Mouse (Mus musculus) small intestine, adult 2 months (tissue): Measurements from ENCODE around the gene Capn2. TPM values are rescaled to one million over a fixed set of nuclear protein-coding genes. Genes with fewer than 3 reads are reported as not detected.

ENCODE experiments used
- H3K27ac ChIP-seq: fragments of 200-500 bp; 2 replicates; pipeline ENCODE4 v1.5.1; 2012; ENCODE audit warnings: low read depth, low read length, control low read depth, inconsistent platforms; ENCODE audit not compliant: insufficient read depth
- H3K27me3 ChIP-seq: fragments of 200-500 bp; 2 replicates; pipeline ENCODE4 v1.6.1; 2012; ENCODE audit warnings: mild to moderate bottlenecking, moderate library complexity, low read length, inconsistent platforms; ENCODE audit not compliant: control insufficient read depth, insufficient read depth
- H3K36me3 ChIP-seq: fragments of 200-500 bp; 2 replicates; pipeline ENCODE4 v1.6.1; 2012; ENCODE audit warnings: mild to moderate bottlenecking, low read length, control low read depth, inconsistent platforms; ENCODE audit not compliant: control insufficient read depth, insufficient read depth
- H3K4me1 ChIP-seq: fragments of 200-500 bp; 2 replicates; pipeline ENCODE4 v1.6.1; 2012; ENCODE audit warnings: low read length, inconsistent platforms, mixed read lengths; ENCODE audit not compliant: control insufficient read depth, insufficient read depth, insufficient read length
- H3K4me3 ChIP-seq: fragments of 200-500 bp; 2 replicates; pipeline ENCODE4 v1.5.1; 2012; ENCODE audit warnings: low read depth, mild to moderate bottlenecking, control low read depth, inconsistent platforms, low read length, moderate library complexity
- CTCF ChIP-seq: fragments of 200-500 bp; IDR thresholded peaks from 2 replicates; pipeline ENCODE4 v1.5.1; 2012; ENCODE audit warnings: low read depth, mild to moderate bottlenecking, control low read depth, inconsistent platforms, low read length, moderate library complexity, mixed read lengths; ENCODE audit not compliant: insufficient replicate concordance, insufficient read length; ENCODE audit errors: extremely low read depth
- POLR2A ChIP-seq: fragments of 200-500 bp; IDR thresholded peaks from 2 replicates; pipeline ENCODE4 v1.6.1; 2012; ENCODE audit warnings: low read depth, mild to moderate bottlenecking, control low read depth, inconsistent platforms, low read length, moderate library complexity
- WGBS: fragments of 180-500 bp; shearing (Covaris S2); methylation state at CpG from one replicate; pipeline ENCODE4 v1.1.7; 2018; 5-methylcytosine and 5-hydroxymethylcytosine counted together
- polyA plus RNA-seq: library from polyadenylated mRNA; depleted of rRNA; stranded (reverse); fragments of >200 nt; gene quantifications from 2 replicates; pipeline ENCODE4 v1.2.3, GENCODE M21; 2012; rRNA removed

Capn2 gene
- polyA plus RNA-seq, 1 experiment = 6.6 TPM

DNA sequence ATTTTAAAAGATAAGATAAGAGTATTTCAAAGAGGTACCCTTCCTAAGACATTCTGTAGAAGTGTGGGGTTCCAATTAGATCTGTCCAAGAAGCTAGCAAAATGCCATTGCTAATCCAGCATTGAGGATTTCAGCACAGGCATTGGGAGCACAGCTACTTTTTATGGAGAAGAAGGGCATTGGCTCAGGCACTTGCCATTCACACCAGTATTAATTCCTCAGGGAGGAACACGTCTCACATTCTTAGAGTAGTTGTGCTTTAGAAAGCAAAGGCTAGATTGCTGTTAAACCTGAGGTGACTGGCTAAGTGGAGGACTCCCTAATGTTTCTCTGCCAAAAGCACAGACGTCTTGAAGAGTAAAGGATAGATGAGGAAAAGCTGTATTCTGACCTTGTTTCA lies 91.0 kb downstream of the Capn2 start:
- no peak for TF ChIP-seq POLR2A
- TF ChIP-seq CTCF = no peak
- 66% methylated on average over 2 of the region's 2 CpGs for WGBS
- Histone ChIP-seq H3K4me1 (peaks cover 5% of the 10 kb centered on the region; the same call in 1 of the 2 replicates), H3K4me3 (no peak overlapping the region), H3K27ac (no peak overlapping the region), H3K36me3 (peaks cover 11% of the 10 kb centered on the region), H3K27me3 (no peaks in the 10 kb centered on the region)

DNA sequence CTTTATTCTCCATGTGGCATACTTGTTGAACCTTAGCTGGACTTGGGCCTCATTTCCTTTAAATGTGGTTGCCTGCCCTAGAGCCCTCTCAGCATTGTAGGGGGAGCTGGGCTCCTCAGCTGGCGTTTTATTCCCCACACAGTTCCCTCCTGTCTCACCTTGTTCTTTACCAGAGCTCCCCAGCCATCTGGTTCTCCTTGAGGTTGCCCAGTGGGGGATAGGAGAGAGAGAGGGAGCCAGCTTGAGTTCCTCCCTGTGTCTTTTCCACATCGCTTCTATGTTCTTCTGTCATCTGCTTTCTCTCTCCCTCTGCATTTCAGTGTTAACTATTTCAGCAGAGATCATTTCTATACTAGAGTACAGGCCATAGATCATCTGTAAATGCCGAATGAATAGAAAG lies 92.2 kb downstream of the Capn2 start:
- 91% methylated on average over 3 of the region's 3 CpGs for WGBS

GRCm38 (mm10) chr1:182424274-182424673 lies 93.1 kb downstream of the Capn2 start:
- WGBS = 82% methylated on average over 2 of the region's 2 CpGs
- Histone ChIP-seq H3K4me3 (no peak overlapping the region), H3K27me3 (no peaks in the 10 kb centered on the region), H3K36me3 (peaks cover 3% of the 10 kb centered on the region; the same call in 1 of the 2 replicates), H3K4me1 (peaks cover 5% of the 10 kb centered on the region; the same call in 1 of the 2 replicates), H3K27ac (no peak overlapping the region)
- TF ChIP-seq POLR2A (no peak), CTCF (no peak)

More for the DNA sequence above, 92.2 kb downstream of the Capn2 start:
- peaks cover 7% of the 10 kb centered on the region for H3K36me3 ChIP-seq
- no peak overlapping the region for H3K27ac ChIP-seq
- no peak overlapping the region for H3K4me3 ChIP-seq
- peaks cover 5% of the 10 kb centered on the region; the same call in 1 of the 2 replicates for H3K4me1 ChIP-seq
- no peak for TF ChIP-seq CTCF
- no peak for TF ChIP-seq POLR2A
- no peaks in the 10 kb centered on the region for H3K27me3 ChIP-seq

DNA sequence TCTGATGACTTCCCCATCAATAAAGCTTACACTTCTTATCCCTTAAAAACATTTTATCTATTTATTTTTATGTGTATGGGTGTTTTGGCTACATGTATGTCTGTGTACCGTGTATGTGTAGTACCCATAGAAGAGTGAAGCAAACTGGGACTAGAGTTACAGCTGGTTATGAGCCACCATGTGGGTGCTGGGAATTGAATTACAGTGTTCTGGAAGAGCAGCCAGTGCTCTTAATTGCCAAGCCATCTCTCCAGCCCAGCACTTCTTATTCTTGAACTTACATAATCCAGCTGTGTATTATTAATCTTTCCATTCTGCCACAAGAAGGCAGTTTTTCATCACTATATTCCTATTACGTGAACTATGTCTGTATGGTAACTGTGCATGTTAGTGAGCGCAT lies 97.9 kb downstream of the Capn2 start:
- no peaks in the 10 kb centered on the region for H3K27me3 ChIP-seq
- H3K4me3 ChIP-seq = no peak overlapping the region
- WGBS = 85% methylated on average over 3 of the region's 3 CpGs
- no peaks in the 10 kb centered on the region for H3K36me3 ChIP-seq
- no peaks in the 10 kb centered on the region for H3K4me1 ChIP-seq
- no peak overlapping the region for H3K27ac ChIP-seq
- no peak for TF ChIP-seq CTCF
- no peak for TF ChIP-seq POLR2A

Other genes with a start within 250 kb of the Capn2 start
- gene Degs1, start 234.8 kb downstream of the Capn2 start, polyA plus RNA-seq = 8.5 and 14.1 TPM in 2 replicates
- 6.4 and 8.0 TPM in 2 replicates for gene Fbxo28, start 176.0 kb downstream of the Capn2 start, polyA plus RNA-seq
- gene Trp53bp2, start 108.4 kb downstream of the Capn2 start, polyA plus RNA-seq = 12.4 and 22.4 TPM in 2 replicates
- 2.4 and 4.7 TPM in 2 replicates for gene Capn8, start 47.4 kb upstream of the Capn2 start, polyA plus RNA-seq
- gene Ccdc185, start 231.6 kb upstream of the Capn2 start, polyA plus RNA-seq = not detected in 2 replicates
- gene Susd4, start 246.3 kb upstream of the Capn2 start, polyA plus RNA-seq = 0.41 and 0.55 TPM in 2 replicates